Mouse (Mus musculus) G1E (cell line): ENCODE measurements around the gene Nbeal2. TPM values are rescaled to one million over a fixed set of nuclear protein-coding genes. Genes with fewer than 3 reads are reported as not detected.
A peak's percentile ranks its signal among the peaks of the same experiment; 100 is the strongest.
"Not testable (repeated sequence)": the region's sequence is repeated elsewhere in the genome, so short reads cannot be mapped to it uniquely, and the experiment has no call there.

Experiments used
- ATAC-seq: 2 replicates; pipeline ENCODE4 v1.8.0; 2016; ENCODE audit warnings: mild to moderate bottlenecking; ENCODE audit not compliant: insufficient number of reproducible peaks, poor library complexity, low FRiP score, severe bottlenecking; ENCODE audit errors: extremely low read depth
- DNase-seq: peaks from one replicate; pipeline ENCODE4 v3.0.0; 2012; ENCODE audit warnings: low spot score
- H3K27me3 ChIP-seq: 2 replicates; pipeline ENCODE4 v1.6.1; 2012; ENCODE audit warnings: mild to moderate bottlenecking, low read length, inconsistent platforms; ENCODE audit not compliant: insufficient read depth
- H3K36me3 ChIP-seq: replicated peaks from 2 replicates; pipeline ENCODE3; 2012; ENCODE audit warnings: mild to moderate bottlenecking, inconsistent platforms
- H3K4me1 ChIP-seq: 2 replicates; pipeline ENCODE4 v1.6.1; 2012; ENCODE audit warnings: low read depth, low read length, inconsistent platforms, mixed read lengths; ENCODE audit not compliant: insufficient read depth
- H3K4me3 ChIP-seq: 2 replicates; pipeline ENCODE4 v1.5.1; 2012; ENCODE audit warnings: low read depth, mild to moderate bottlenecking, inconsistent platforms, low read length, moderate library complexity, mixed read lengths
- H3K9me3 ChIP-seq: replicated peaks from 2 replicates; pipeline ENCODE4 v1.6.1; 2012; ENCODE audit warnings: inconsistent platforms
- CTCF ChIP-seq: IDR thresholded peaks from 2 replicates; pipeline ENCODE4 v1.5.1; 2012; ENCODE audit warnings: low read depth, low read length, inconsistent platforms, mixed read lengths
- GATA1 ChIP-seq: IDR thresholded peaks from 2 replicates; pipeline ENCODE4 v1.6.1; 2012; ENCODE audit warnings: borderline replicate concordance, low read length, inconsistent platforms, mixed read lengths
- GATA2 ChIP-seq: IDR thresholded peaks from 2 replicates; pipeline ENCODE4 v1.6.1; 2012; ENCODE audit warnings: low read depth, low read length, inconsistent platforms, borderline replicate concordance
- POLR2AphosphoS5 ChIP-seq: IDR thresholded peaks from 2 replicates; pipeline ENCODE4 v1.6.1; 2012; ENCODE audit warnings: low read depth, low read length, inconsistent platforms; ENCODE audit not compliant: insufficient replicate concordance
- TAL1 ChIP-seq: conservative IDR thresholded peaks from 2 replicates; pipeline ENCODE4 v1.6.1; 2012; ENCODE audit warnings: low read depth, low read length, inconsistent platforms, mixed read lengths
- polyA plus RNA-seq: library from polyadenylated mRNA; stranded (reverse); fragments of >175 nt; gene quantifications from 2 replicates; pipeline ENCODE4 v1.2.3, GENCODE M21; 2012
- total RNA-seq, 2 experiments: library from RNA; stranded (forward) in 1 of 2; stranded (reverse) in 1 of 2; fragments of 200-1000 nt in 1 of 2; fragments of >200 nt in 1 of 2; fragmentation: Nextera tagmentation in 1 of 2; gene quantifications; 2 replicates each; pipeline ENCODE4 v1.2.3; 2014 to 2017

Gene Nbeal2
- total and polyA plus RNA-seq, 3 experiments: 26.1 to 64.7 (median 32.5) TPM

GRCm38 (mm10) chr9:110685187-110685586 lies 31.2 kb upstream of the Nbeal2 start:
- TF ChIP-seq TAL1: no peak
- no peak for TF ChIP-seq POLR2AphosphoS5
- TF ChIP-seq GATA2: no peak
- Histone ChIP-seq H3K27me3 (no peaks in the 10 kb centered on the region), H3K36me3 (peaks cover 74% of the 10 kb centered on the region), H3K4me3 (peak overlapping the region; percentile 8; the same call in 1 of the 2 replicates), H3K4me1 (peaks cover 65% of the 10 kb centered on the region), H3K9me3 (no peaks in the 10 kb centered on the region)
- ATAC-seq: no peak
- no peak for DNase-seq

- H3K36me3 ChIP-seq: peaks cover 74% of the 10 kb centered on the region
- DNase-seq (no peak), ATAC-seq (no peak)
- no peaks in the 10 kb centered on the region for H3K9me3 ChIP-seq
- no peaks in the 10 kb centered on the region for H3K27me3 ChIP-seq
- H3K4me3 ChIP-seq: no peak overlapping the region
- TF ChIP-seq GATA1: no peak
- no peak for TF ChIP-seq TAL1
- no peak for TF ChIP-seq CTCF
- no peak for TF ChIP-seq POLR2AphosphoS5
- TF ChIP-seq GATA2: no peak
- H3K4me1 ChIP-seq: peaks cover 69% of the 10 kb centered on the region
Observed at GRCm38 (mm10) chr9:110684100-110684831, 30.3 kb upstream of the Nbeal2 start.

- no peaks in the 10 kb centered on the region for H3K27me3 ChIP-seq
- no peak overlapping the region for H3K4me3 ChIP-seq
- peaks cover 71% of the 10 kb centered on the region for H3K4me1 ChIP-seq
- ATAC-seq (no peak), DNase-seq (no peak)
- no peaks in the 10 kb centered on the region for H3K9me3 ChIP-seq
- no peak for TF ChIP-seq GATA1
- TF ChIP-seq POLR2AphosphoS5: no peak
- TF ChIP-seq TAL1: no peak
- no peak for TF ChIP-seq GATA2
- TF ChIP-seq CTCF: no peak
- peaks cover 73% of the 10 kb centered on the region for H3K36me3 ChIP-seq
Observed at GRCm38 (mm10) chr9:110683574-110684099, 29.7 kb upstream of the Nbeal2 start.

- not testable (repeated sequence) for DNase-seq, H3K27me3 ChIP-seq, H3K9me3 ChIP-seq, H3K4me3 ChIP-seq, ATAC-seq
- Histone ChIP-seq H3K4me1 (peaks cover 73% of the 10 kb centered on the region), H3K36me3 (peaks cover 78% of the 10 kb centered on the region)
Observed at GRCm38 (mm10) chr9:110682697-110683096, 28.7 kb upstream of the Nbeal2 start.

- DNase-seq (no peak), ATAC-seq (no peak)
- TF ChIP-seq TAL1: no peak
- TF ChIP-seq CTCF: no peak
- TF ChIP-seq POLR2AphosphoS5: no peak
- TF ChIP-seq GATA1: no peak
- TF ChIP-seq GATA2: no peak
- Histone ChIP-seq H3K4me3 (no peak overlapping the region; the same call in 1 of the 2 replicates), H3K36me3 (peaks cover 80% of the 10 kb centered on the region), H3K9me3 (no peaks in the 10 kb centered on the region), H3K4me1 (peaks cover 78% of the 10 kb centered on the region), H3K27me3 (no peaks in the 10 kb centered on the region)
Observed at GRCm38 (mm10) chr9:110682255-110682654, 28.3 kb upstream of the Nbeal2 start.

- H3K36me3 ChIP-seq: peaks cover 78% of the 10 kb centered on the region
- no peaks in the 10 kb centered on the region for H3K9me3 ChIP-seq
- no peak for ATAC-seq
- DNase-seq: no peak
- no peak overlapping the region for H3K4me3 ChIP-seq
- TF ChIP-seq GATA1 (no peak), POLR2AphosphoS5 (no peak), GATA2 (no peak), CTCF (no peak), TAL1 (no peak)
- H3K27me3 ChIP-seq: no peaks in the 10 kb centered on the region
- H3K4me1 ChIP-seq: peaks cover 77% of the 10 kb centered on the region
Observed at GRCm38 (mm10) chr9:110681817-110682216, 27.9 kb upstream of the Nbeal2 start.
